Mouse (Mus musculus) liver, embryonic 11.5 days (tissue): ENCODE measurements around the gene Kcnh4. TPM values are rescaled to one million over a fixed set of nuclear protein-coding genes. Genes with fewer than 3 reads are reported as not detected.

Experiments used
- ATAC-seq: fragments of 200-750 bp; cut with Nextera tagmentation; replicated peaks from 2 replicates; pipeline ENCODE4 v1.8.0; 2017; ENCODE audit warnings: moderate number of reproducible peaks, mild to moderate bottlenecking, moderate TSS enrichment, moderate library complexity; ENCODE audit not compliant: low FRiP score
- DNase-seq: peaks from one replicate; pipeline ENCODE4 v3.0.0-alpha.2; 2017; ENCODE audit warnings: low spot score
- H3K27ac ChIP-seq: fragments of 300-500 bp; sonication (generic); 2 replicates; pipeline ENCODE4 v1.5.1; 2014; ENCODE audit warnings: mild to moderate bottlenecking, low read depth, low read length, control low read depth
- H3K27me3 ChIP-seq: fragments of 300-500 bp; sonication (generic); replicated peaks from 2 replicates; pipeline ENCODE4 v1.6.1; 2014; ENCODE audit warnings: low read length, mixed read lengths; ENCODE audit not compliant: control insufficient read depth, insufficient read depth
- H3K36me3 ChIP-seq: fragments of 300-500 bp; sonication (generic); 2 replicates; pipeline ENCODE4 v1.6.1; 2014; ENCODE audit warnings: mild to moderate bottlenecking, low read length, moderate library complexity, mixed read lengths; ENCODE audit not compliant: control insufficient read depth, insufficient read depth
- H3K4me1 ChIP-seq: fragments of 300-500 bp; sonication (generic); replicated peaks from 2 replicates; pipeline ENCODE4 v1.6.1; 2014; ENCODE audit warnings: low read length, mixed read lengths; ENCODE audit not compliant: control insufficient read depth, insufficient read depth
- H3K4me2 ChIP-seq: fragments of 300-500 bp; sonication (generic); 2 replicates; pipeline ENCODE4 v1.6.1; 2014; ENCODE audit warnings: mild to moderate bottlenecking, control low read depth, moderate library complexity
- H3K4me3 ChIP-seq: fragments of 300-500 bp; sonication (generic); 2 replicates; pipeline ENCODE4 v1.5.1; 2014; ENCODE audit warnings: low read depth, low read length, control low read depth
- H3K9ac ChIP-seq: fragments of 300-500 bp; sonication (generic); 2 replicates; pipeline ENCODE4 v1.6.1; 2014; ENCODE audit warnings: low read depth, low read length, control low read depth
- H3K9me3 ChIP-seq: fragments of 300-500 bp; sonication (generic); 2 replicates; pipeline ENCODE4 v1.6.1; 2016; ENCODE audit warnings: low read length, inconsistent platforms, mixed read lengths; ENCODE audit not compliant: control insufficient read depth
- WGBS: fragments of 180-500 bp; shearing (Covaris S2); extraction: QIAGEN DNeasy Blood & Tissue Kit; methylation state at CpG from one replicate; pipeline ENCODE4 v1.1.7; 2014; 5-methylcytosine and 5-hydroxymethylcytosine counted together
- polyA plus RNA-seq: library from polyadenylated mRNA; unstranded; fragments of >200 nt; fragmentation: Nextera tagmentation; extraction: Ambion mirVana; gene quantifications from 2 replicates; pipeline ENCODE4 v1.2.1, GENCODE M21; 2014

Kcnh4 gene
- polyA plus RNA-seq, 1 experiment from 2014 or later = not detected

DNA sequence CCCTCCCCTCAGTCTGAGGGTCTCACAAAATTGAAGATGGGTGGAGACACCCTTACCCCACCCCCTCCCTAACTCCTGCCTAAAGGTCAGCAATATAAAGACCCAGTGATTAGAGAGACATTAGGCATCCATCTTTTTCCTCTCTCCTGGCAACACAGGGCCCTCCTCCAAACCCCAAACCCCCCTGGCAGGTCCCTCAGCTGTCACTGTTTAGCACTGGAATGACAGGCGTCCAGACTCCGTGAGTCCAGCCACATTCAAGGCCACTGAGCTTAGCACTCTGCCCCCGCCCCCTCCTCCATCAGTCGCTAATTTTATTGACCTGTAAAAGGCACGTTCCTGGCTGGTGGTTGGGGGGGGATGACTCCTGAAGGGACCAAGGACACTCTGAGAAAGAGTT is 66.6 kb downstream of the Kcnh4 start:
- Histone ChIP-seq H3K27me3 (peaks cover 21% of the 10 kb centered on the region), H3K4me3 (no peak overlapping the region), H3K4me1 (peaks cover 3% of the 10 kb centered on the region; the same call in 1 of the 2 replicates), H3K27ac (no peak overlapping the region), H3K4me2 (no peak overlapping the region), H3K9me3 (no peaks in the 10 kb centered on the region), H3K9ac (no peak overlapping the region), H3K36me3 (no peaks in the 10 kb centered on the region)
- no peak for ATAC-seq
- 30% methylated on average over 5 of the region's 5 CpGs for WGBS
- DNase-seq = no peak

DNA sequence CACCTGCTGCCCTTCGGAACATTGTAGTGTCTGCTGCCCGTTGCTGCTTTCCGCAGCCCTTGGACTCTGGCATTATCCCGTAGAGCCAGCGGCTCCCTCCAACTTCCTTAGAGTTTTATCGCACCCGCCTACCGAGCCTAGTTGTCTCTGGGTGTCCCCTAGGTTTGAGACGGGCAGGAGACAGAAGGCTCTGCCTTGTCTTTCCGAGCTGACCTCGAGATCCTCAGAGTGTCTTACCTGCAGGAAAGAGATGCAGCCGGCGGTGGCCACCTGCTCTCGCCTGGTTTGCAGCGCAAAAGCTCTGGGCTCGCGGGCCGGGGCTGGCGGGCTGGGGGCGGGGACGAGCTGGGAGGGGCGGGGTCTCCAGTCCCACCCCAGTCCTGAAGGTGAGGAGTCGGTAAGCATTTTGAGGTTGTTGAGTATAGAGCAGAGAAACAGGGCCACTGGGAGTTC is 67.6 kb downstream of the Kcnh4 start, which contains the start of gene Zfp385c:
TSS of gene Zfp385c (minus strand) at position 292 of the 453 bp plus-strand sequence.
- no peak for ATAC-seq
- WGBS = 1% methylated on average over 23 of the region's 23 CpGs
- Histone ChIP-seq H3K9me3 (no peaks in the 10 kb centered on the region), H3K4me1 (peaks cover 3% of the 10 kb centered on the region; the same call in 1 of the 2 replicates), H3K9ac (no peak within 1 kb of the TSS; the same call in 1 of the 2 replicates), H3K4me2 (peak within 1 kb of the TSS; percentile 61), H3K4me3 (peak within 1 kb of the TSS; percentile 39), H3K27me3 (peaks cover 24% of the 10 kb centered on the region), H3K36me3 (no peaks in the 10 kb centered on the region), H3K27ac (no peak within 1 kb of the TSS)
- no peak for DNase-seq

DNA sequence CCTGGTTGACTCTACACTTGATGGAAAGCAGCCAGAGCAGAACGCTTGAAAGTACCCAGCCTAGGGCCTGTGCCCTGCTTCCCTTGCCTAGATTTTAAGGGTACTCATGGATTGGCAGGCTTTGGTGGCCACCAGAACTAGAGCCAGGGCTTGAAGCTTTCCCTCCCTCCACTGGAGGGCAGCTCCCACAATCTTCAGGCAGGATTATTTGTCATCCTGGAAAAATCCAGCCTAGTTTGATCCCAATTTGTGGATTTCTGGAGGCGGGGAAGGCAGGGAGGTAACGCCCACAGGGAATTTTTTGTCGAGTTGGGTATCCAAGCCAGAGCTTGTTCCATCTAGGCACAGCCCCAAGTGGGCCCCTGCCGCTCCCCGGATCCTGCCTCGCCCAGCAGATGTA is 69.4 kb downstream of the Kcnh4 start:
- Histone ChIP-seq H3K4me3 (no peak overlapping the region), H3K27me3 (peaks cover 24% of the 10 kb centered on the region), H3K4me2 (no peak overlapping the region), H3K9me3 (no peaks in the 10 kb centered on the region), H3K4me1 (peaks cover 3% of the 10 kb centered on the region; the same call in 1 of the 2 replicates), H3K9ac (no peak overlapping the region), H3K36me3 (no peaks in the 10 kb centered on the region), H3K27ac (no peak overlapping the region)
- ATAC-seq = no peak
- 71% methylated on average over 7 of the region's 7 CpGs for WGBS
- DNase-seq = no peak

Other genes starting within 250 kb of the Kcnh4 start
- gene Acly, start 231.9 kb downstream of the Kcnh4 start, polyA plus RNA-seq = 159 and 194 TPM in 2 replicates
- 0.18 and 0.26 TPM in 2 replicates for gene Ttc25, start 214.3 kb downstream of the Kcnh4 start, polyA plus RNA-seq
- 19.4 and 19.7 TPM in 2 replicates for gene Cnp, start 185.0 kb downstream of the Kcnh4 start, polyA plus RNA-seq
- 35.4 and 36.5 TPM in 2 replicates for gene Nkiras2, start 140.7 kb downstream of the Kcnh4 start, polyA plus RNA-seq
- gene Dnajc7, start 139.8 kb downstream of the Kcnh4 start, polyA plus RNA-seq = 70.6 and 70.8 TPM in 2 replicates
- not detected in 2 replicates for gene Zfp385c, start 67.5 kb downstream of the Kcnh4 start, polyA plus RNA-seq
- 2.5 and 3.7 TPM in 2 replicates for gene Dhx58, start 55.7 kb downstream of the Kcnh4 start, polyA plus RNA-seq
- gene Kat2a, start 47.5 kb downstream of the Kcnh4 start, polyA plus RNA-seq = 66.3 and 75.7 TPM in 2 replicates
- gene Hspb9, start 46.1 kb downstream of the Kcnh4 start, polyA plus RNA-seq = 0.27 and 0.30 TPM in 2 replicates
- 51.2 TPM in 2 replicates for gene Rab5c, start 21.7 kb downstream of the Kcnh4 start, polyA plus RNA-seq
- not detected in 2 replicates for gene Hcrt, start 3.0 kb upstream of the Kcnh4 start, polyA plus RNA-seq
- 3.1 and 3.8 TPM in 2 replicates for gene Ghdc, start 11.0 kb upstream of the Kcnh4 start, polyA plus RNA-seq
- gene Stat5b, start 90.8 kb upstream of the Kcnh4 start, polyA plus RNA-seq = 46.0 and 50.1 TPM in 2 replicates
- 26.3 and 27.8 TPM in 2 replicates for gene Stat5a, start 99.4 kb upstream of the Kcnh4 start, polyA plus RNA-seq
- 52.9 and 57.3 TPM in 2 replicates for gene Stat3, start 179.6 kb upstream of the Kcnh4 start, polyA plus RNA-seq
- gene Cavin1, start 210.9 kb upstream of the Kcnh4 start, polyA plus RNA-seq = 22.6 and 23.3 TPM in 2 replicates
- gene Atp6v0a1, start 249.5 kb upstream of the Kcnh4 start, polyA plus RNA-seq = 55.4 and 60.0 TPM in 2 replicates